Mouse (Mus musculus) heart, postnatal 36 days (tissue): Measurements from ENCODE around the gene Tbc1d2b. TPM values are rescaled to one million over a fixed set of nuclear protein-coding genes. Genes with fewer than 3 reads are reported as not detected.
A peak's percentile ranks its signal among the peaks of the same experiment; 100 is the strongest.

ENCODE experiments used
- DNase-seq, 2 experiments: peaks; one replicate each; pipeline ENCODE4 v3.0.0; 2021 to 2022
- intact Hi-C: fragments of 180-260 bp; cut with DNase I; formaldehyde crosslinking; loops from one replicate; pipeline ENCODE4 v1.15.1; 2025
- total RNA-seq, 2 experiments: library from RNA; stranded (reverse); gene quantifications; 2 replicates each; pipeline ENCODE4 v1.2.3; 2021

Gene Tbc1d2b
- total RNA-seq, 2 experiments from 2014 or later, result 11.2 to 11.8 TPM

DNA sequence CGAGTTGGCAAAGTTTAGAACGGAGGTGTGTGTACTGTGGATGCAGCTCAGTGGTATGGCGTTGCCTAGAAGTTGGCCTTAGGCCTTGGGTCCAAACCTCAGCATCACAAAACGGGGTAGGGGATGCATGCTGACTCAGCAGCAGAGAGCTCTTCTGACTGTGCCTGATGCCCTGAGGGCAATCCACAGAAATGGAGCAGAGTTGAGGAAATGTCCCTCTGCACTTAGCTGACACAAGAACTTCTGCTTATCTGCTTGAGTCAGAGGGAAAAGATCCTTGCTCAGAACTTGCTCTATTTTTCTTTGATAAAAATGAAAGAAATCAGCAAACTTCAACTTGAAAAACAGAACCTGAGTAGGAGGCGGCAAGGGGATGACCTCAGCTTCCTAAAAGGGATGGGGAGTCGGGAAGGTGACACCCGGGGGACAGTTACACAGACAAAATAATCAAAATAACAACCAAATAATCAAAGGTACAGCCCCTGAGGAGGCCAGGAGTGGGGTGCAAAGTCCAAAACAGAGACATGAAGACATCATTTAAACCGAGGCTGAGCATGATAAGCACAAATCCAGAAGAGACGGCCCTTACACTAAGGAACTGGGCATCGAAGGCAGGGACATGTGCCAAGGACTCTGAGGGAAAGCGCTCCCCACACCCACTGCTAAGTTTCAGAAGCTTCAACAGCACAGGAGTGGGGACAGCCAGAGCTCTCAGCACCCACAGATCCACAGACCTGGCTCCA is 54.2 kb downstream of the Tbc1d2b start:
- no peak for DNase-seq
- intact Hi-C loops, result no loop called here

DNA sequence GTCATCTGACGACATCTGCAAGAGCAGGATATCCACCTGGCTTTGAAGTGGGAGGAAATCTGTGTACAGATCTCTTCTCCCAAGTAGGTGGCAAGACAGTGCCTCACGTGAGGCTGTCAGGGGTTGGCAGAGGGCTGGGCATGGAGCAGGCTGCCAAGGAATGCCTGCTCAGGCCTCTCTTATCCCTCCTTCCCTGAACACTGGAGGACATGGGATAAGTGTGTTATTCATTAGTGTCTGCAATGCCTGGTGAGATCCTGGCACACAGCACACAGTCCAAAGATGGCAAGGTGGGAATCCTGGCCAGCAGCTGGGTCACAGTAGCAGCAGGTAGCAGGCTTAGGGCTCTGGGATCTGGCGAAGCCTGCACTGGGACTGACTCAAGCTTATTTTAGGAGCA is 57.5 kb downstream of the Tbc1d2b start:
- no peak for DNase-seq
- intact Hi-C loops, result loop anchor here (5.0 kb wide), 1 partner anchor 44 kb away; no protein-coding TSS in a partner anchor

DNA sequence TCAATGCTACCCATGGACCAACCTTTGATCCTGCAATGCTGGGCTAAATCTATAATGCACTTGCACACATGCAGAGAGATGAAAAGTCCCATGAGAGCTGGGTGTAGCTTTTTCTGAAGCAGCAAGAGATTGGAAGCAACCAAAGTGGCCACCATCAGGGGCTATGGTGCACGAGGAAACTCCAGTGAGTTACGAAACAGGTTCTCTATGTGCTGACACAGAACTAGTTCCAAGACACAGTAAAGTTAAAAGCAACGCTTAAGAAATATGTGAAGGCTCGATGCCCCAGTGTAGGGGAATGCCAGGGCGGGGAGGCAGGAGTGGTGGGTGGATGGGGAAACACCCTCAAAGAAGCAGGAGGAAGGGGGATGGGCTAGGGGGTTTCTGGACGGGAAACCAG is 61.9 kb downstream of the Tbc1d2b start:
- intact Hi-C loops, result loop anchor here (5.0 to 10.0 kb wide), 2 partner anchors 64 to 486 kb away; partner anchors contain the start of gene Tbc1d2b
- DNase-seq, result no peak

DNA sequence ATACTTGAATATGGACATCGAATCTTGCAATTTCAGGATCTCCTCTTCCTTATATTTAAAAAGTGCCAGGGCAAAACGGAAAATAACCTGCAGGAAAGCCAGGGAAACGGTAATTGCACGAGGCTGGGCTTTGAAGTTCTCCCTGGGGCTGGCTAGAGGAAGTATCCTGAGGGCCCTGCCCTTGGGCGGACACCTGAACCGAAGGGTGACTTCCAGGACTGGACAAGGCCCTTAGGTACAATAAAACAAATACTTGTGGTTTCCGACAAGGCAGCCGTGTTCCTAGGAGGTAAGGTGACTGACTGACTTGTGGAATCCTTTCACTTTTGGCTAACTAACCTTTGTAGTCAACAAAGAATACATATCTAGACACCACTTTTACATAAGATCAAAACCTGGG is 62.8 kb downstream of the Tbc1d2b start:
- intact Hi-C loops, result loop anchor here (2.0 to 10.0 kb wide), 4 partner anchors 19 to 487 kb away; partner anchors contain the start of gene Tbc1d2b
- DNase-seq, result no peak

DNA sequence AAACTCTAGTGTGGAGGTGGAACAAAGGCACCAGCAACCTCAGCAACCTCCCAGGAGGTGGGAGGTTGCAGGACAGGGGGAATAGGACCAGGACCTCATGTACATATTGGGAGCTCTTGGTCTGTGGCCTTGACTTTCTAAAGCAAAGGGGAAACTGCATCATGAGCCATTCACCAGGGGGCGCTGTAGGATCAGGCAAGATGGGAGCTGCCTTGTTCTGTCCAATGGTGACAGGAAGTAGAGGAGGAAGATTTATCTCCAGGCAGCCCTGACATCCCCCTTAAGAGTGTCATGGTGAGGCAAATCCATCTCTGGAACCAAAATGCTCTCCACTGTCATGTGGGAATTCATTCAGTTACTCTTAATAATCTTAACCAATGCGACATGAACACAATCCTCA is 64.1 kb downstream of the Tbc1d2b start:
- intact Hi-C loops, result loop anchor here (1.0 to 10.0 kb wide), 6 partner anchors 20 to 488 kb away; partner anchors contain the start of gene Tbc1d2b
- peak; percentile 86 to 94 for DNase-seq

DNA sequence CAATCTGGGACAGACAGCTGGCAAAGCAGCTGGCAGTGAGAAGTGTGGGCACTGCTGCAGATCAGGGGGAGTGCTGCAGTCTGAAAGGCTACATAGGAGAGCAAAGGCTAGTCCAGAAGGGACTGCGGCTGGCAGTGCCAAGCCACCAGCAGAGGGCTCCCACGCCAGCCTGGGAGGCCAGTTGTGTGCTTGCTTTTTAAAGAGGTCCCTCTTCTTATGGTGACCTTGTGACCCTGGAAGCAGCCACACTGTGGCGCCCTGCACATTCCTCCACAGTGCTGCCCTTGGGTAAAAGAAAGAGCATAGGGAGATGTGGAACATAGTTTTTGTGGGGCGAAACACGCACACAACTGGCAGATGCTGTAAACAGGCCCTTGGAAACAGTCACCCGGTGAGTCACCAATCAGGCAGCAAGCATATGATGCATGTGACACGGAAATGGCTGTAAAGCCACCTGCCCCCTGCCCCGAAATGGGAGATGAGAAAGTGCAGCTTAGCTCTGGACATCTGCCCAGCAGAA is 66.1 kb downstream of the Tbc1d2b start:
- intact Hi-C loops, result loop anchor here (10.0 kb wide), 1 partner anchor 490 kb away; no protein-coding TSS in a partner anchor
- no peak for DNase-seq

DNA sequence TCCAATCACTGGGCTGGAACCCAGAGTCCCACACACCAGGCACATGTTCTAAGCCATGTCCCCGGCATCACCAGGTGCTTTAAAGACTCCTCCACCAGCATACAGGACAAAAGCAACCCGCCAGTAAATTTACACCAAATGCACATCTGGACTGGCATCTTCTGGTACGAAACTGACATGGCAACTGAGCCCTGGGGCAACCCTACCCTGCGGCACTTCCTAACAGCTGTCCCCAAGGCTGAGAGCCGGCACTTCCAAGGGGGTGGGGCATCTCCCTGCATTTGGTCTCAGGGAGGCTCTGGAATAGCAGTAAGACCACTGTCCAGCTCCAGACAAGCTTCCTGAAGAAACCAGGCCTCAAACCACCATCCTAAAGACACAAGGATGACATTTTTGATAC is 67.4 kb downstream of the Tbc1d2b start:
- intact Hi-C loops, result loop anchor here (10.0 kb wide), 1 partner anchor 492 kb away; no protein-coding TSS in a partner anchor
- no peak for DNase-seq

DNA sequence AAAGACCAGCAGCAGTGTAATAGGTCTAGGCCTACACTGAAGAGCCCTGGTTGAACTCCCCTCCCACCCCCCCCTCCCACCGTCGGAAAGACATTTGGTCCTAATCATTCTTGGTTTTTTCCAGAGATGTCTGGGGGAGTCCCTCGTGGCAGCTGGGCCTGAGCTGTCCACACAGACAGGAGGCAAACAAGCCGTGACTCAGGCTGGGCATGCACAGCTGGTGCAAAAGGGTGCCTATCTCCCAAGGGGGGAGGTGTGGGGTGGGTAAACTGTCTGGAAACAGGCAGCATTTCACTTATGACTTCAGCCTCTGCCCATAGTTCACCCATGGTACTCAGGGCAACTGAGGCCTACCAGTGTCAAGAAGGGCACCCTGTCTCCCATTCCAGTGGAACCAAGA is 69.1 kb downstream of the Tbc1d2b start:
- intact Hi-C loops, result loop anchor here (10.0 kb wide), 1 partner anchor 493 kb away; no protein-coding TSS in a partner anchor
- no peak for DNase-seq

DNA sequence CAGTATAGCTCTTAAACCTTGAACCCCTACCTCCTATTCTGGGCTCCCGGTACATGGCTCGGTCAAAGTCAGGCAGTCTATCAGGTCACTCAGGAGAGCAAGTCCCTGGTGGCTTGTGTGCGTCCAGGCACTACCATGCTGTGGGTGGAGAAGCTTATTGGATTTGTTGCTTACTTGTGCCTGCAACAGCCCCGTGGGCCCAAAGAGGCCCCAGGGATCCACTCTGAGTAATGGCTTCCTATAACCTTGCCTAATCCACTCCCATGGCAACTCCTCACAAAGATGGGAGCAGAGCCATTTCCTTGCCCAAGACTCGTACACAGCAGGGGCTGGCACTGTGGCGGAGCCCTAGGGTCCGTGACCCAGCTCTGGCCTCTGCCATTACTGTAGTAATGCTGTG is 69.5 kb downstream of the Tbc1d2b start:
- intact Hi-C loops, result loop anchor here (10.0 kb wide), 1 partner anchor 494 kb away; no protein-coding TSS in a partner anchor
- no peak for DNase-seq

DNA sequence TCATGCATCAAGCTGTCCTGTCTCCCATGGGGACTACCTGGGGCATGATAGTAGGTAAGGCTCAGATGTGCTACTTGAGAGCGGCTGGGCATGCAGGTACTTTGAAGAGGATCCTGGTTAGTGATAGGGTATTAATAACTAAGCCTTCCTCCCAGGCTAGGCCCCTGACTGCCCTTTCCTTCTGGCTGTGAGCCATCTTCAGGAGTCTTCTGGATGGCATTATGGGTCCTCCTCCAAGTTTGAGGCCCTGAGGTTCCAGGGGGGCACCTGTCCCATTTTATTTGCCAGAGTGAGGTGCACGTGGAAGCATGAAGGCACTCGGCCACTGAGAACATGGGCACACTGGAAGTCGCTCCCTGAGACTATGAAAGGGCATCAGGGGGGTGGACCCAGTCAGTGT is 70.1 kb downstream of the Tbc1d2b start:
- intact Hi-C loops, result loop anchor here (10.0 kb wide), 1 partner anchor 494 kb away; no protein-coding TSS in a partner anchor

DNA sequence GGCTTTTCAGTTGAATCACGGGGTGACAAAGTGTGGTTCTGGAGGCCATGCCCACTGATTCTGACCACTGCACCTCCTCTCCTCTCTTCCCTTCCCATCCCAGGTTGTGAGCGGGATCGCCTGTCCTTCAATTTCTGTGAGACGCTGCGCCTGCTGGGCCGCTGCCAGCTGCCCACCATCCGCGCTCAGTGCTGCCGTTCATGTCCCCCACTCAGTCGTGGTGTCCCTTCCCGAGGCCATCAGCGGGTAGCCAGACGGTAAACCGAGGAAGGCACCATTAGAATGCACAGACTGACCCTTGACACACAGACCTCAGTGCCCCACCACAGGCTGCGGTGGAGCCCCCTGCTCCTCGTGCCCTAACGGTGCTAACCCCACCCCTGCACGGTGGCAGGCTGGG is 71.0 kb downstream of the Tbc1d2b start:
- intact Hi-C loops, result loop anchor here (5.0 to 10.0 kb wide), 2 partner anchors 72 to 495 kb away; no protein-coding TSS in a partner anchor
- no peak for DNase-seq

More for the DNA sequence above, 70.1 kb downstream of the Tbc1d2b start:
- DNase-seq, result no peak

DNA sequence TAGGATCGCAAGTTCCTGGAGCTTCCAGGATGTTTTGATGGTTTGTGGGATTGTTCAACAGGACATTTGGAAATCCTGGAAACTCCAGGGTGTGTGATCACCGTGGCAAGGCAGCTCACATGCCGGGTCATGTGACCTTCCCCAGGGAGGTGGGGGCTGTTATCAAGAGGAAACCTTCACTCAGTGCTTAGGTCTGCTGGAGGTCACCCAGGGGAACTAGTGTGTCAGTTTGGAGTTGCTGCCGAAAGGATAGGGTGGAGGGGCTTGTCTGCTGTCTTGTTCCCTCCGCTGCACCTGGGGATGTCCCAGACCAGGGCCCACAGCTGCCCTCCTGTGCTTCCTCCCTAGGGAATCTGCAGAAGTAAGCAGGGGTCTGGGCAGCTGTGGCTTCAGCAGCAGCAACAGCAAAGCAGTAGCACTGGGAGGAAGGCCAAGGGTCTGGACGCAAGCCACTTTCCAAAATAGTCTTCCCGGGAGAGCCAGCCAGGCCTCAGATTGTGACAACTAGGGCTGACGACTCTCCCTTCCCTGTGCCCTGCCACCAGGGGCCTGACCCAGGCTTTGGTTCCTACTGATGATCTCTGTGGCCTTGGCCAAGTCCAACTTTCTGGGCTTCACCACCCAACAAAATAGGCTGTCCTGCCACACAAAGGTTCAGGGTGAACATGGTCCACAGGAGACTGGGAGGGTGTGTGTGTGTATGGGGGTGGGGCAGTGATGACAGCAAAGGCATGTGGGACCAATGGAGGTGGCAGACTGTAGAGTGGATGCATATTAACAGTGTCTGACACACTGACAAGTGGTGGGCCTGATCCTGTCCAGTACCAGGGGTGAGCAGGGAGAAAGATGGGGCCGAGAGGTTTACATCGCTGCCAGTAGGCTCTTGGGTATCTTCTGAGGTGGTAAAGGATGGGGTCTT is 71.8 kb downstream of the Tbc1d2b start:
- intact Hi-C loops, result loop anchor here (1.0 to 5.0 kb wide), 2 partner anchors 71 to 86 kb away; no protein-coding TSS in a partner anchor
- DNase-seq, result peak; percentile 85 to 89

DNA sequence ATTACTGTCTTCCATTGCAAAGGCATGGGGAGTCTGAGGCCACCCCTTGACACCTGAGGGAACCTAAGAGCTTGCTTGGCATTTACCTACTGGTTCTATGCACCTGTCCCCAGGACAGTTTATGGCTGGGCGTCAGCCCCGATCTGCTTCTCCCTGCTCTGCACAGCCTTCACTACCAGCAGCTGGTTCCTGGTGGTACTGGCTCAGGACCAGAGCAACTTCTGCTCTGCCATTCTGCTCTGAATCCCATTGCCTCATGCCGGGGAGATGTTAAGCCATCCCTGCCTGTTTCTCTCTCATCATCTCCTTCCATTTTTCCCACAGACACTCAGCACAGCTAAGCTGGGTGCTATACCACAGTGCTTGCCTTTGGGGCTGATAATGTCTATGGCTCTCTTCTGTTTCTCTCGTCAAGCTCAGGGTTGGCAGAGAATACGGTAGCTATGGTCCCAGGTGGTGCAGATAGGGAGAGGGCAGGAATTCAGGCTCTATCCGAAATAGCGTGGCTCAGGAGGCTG is 72.7 kb downstream of the Tbc1d2b start:
- no peak for DNase-seq
- intact Hi-C loops, result loop anchor here (1.0 to 5.0 kb wide), 2 partner anchors 71 to 86 kb away; no protein-coding TSS in a partner anchor

DNA sequence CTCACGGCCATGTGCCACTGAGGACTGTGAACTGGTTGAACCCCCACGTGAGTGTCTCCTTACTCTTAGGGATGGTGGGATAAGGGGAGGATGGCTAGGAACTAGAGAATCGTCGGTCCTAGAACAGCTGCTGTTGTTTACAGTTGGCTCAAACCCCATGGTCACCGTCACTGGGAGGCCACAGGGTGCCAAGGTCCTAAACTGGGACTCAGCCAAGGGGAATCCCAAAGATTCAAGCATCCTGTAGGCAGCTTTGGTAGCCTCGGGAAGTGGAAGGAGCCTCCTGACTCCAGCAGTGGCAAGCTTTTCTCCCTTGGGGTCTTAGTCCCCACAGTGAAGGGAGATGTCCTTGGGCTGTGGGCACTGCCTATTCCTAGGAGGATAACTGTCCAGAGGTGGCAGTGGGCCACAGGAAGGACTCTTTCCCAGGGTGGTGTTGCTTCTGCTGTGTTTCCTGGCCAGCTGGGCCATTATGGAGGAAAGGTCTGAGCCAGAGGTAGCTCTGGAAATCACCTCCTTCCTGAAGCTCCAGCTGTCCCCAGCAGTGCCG is 73.4 kb downstream of the Tbc1d2b start:
- intact Hi-C loops, result loop anchor here (5.0 kb wide), 1 partner anchor 70 kb away; no protein-coding TSS in a partner anchor
- DNase-seq, result no peak

DNA sequence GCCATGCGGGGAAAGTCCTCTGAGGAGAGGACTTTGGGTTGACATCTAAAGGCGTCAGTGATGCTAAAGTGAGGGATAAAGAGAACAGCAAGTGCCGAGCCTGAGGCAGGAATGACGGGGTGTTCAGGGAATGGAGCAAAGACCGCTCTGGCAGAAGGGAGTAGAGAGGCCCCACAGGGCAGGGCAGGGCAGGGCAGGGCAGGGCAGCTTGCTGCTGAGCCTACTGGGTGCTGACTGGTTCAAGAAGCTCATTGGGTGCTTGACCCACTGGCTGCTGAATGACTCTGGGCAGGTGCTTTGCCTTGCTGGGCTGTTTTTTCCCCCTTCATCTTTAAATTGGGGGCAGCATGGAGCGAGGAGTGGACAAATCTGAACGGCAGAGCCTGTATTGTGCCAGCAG is 74.3 kb downstream of the Tbc1d2b start:
- no peak for DNase-seq
- intact Hi-C loops, result loop anchor here (5.0 kb wide), 1 partner anchor 69 kb away; no protein-coding TSS in a partner anchor

DNA sequence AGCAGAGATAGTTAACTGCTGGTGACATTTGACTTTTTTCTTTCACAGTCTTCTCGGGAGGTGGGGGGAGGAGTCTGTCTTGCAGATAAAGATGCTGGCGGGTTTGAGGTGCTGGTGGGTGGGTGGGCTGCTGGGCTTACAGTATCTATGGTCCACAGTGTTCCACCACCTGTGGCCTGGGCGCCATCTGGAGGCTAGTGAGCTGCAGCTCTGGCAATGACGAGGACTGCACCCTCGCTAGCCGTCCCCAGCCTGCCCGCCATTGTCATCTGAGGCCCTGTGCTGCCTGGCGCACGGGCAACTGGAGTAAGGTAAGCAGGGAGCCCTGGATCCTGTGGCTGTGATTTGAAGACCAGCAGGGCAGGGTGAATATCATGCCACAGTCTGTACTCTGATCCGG is 75.6 kb downstream of the Tbc1d2b start:
- intact Hi-C loops, result loop anchor here (2.0 to 5.0 kb wide), 2 partner anchors 32 to 68 kb away; partner anchors contain the start of gene Adamts7
- DNase-seq, result no peak

DNA sequence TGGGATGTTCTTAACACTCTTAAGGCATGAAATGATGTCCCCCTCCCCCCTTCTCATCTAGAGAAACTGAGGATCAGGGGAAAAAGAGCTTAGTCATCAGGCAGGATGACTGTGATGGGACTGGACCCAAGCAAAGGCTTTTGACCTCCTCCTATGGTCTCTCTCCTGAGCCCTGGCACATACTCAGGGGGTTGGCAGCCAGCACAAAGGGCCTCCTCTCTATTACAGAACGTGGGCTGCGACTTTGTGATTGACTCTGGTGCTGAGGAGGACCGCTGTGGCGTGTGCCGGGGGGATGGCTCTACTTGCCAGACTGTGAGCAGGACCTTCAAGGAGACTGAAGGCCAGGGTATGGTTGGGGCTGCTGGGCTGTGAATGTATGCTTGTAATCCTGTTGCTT is 81.2 kb downstream of the Tbc1d2b start:
- intact Hi-C loops, result no loop called here
- no peak for DNase-seq

DNA sequence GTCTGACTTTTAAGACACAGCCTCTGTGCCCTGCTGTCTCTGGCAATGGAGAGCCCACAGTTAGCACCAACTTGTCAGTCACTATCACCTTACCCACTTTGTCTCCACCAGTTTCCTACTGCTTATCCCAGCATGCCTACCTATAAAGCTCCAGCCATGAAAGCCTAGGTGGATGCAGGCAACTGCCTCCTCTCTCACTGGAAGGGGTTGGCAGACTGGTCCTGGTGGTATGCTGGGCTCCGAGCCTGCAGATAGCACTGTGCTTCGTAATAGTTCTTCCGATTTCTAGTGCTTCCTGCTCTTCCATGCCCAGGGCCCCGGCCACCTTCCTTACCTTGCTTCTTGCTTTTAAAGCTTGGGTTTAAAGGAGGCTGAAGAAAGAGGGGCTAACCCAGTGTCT is 81.7 kb downstream of the Tbc1d2b start:
- intact Hi-C loops, result no loop called here

DNA sequence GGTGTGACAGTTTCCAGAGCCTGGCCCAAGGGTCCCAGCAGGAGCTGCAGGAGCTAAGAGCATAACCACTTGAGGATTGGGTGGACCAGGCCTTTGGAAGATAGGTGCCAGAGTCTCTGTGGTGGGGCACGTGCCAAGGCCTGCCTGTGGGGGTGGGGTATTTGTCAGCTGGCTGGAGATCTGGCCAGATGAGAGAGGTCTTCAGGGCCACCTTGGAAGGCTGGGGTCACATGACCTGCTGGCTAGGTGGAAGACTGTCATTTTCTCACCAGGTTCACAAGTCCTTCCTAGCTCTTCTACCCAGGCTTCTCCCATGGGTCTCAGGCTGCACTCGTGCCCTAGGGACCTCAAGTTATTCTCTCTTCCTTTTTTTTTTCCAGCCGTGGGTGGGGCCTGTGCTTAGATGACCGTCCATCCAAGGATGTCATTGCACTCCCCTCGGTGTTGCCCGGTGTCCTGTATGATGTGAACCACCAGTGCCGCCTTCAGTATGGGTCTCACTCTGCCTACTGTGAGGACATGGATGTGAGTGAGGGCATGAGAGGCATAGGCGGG is 85.2 kb downstream of the Tbc1d2b start:
- no peak for DNase-seq
- intact Hi-C loops, result no loop called here

More for the DNA sequence above, 81.7 kb downstream of the Tbc1d2b start:
- no peak for DNase-seq
